Mouse (Mus musculus) lung, postnatal 0 days (tissue): ENCODE data around the gene Col6a2.

Source experiments
- CTCF ChIP-seq: IDR thresholded peaks from 2 replicates; pipeline ENCODE4 v1.5.1; 2016; ENCODE audit warnings: antibody characterized with exemption, mild to moderate bottlenecking
- EP300 ChIP-seq: IDR thresholded peaks from 2 replicates; pipeline ENCODE4 v1.6.1; 2016; ENCODE audit warnings: antibody characterized with exemption, mild to moderate bottlenecking, control low read depth

DNA sequence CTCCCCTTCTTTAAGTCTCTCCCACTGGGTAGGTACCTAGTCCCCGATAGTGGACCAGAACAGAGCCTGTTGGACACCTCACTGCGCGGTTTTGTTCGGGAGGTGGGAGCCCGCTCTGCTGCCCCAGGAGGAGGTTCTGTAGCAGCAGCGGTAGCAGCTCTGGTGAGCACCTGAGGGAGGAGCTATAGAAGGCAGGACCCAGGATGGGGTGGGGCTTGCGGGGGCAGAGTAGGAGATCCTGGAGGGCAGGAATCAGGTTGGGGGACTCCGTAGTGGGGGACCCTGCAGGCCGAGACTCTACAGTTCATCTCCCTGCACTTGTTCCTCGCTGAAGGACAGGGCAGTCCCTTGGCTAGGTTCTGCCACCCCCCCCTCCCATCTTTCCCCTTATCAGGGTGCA is 39.3 kb downstream of the Col6a2 start:
- TF ChIP-seq CTCF (no peak), EP300 (no peak)
